Comparison of ENCODE assay signal across 8 mouse cellular contexts in the genomic region with DNA sequence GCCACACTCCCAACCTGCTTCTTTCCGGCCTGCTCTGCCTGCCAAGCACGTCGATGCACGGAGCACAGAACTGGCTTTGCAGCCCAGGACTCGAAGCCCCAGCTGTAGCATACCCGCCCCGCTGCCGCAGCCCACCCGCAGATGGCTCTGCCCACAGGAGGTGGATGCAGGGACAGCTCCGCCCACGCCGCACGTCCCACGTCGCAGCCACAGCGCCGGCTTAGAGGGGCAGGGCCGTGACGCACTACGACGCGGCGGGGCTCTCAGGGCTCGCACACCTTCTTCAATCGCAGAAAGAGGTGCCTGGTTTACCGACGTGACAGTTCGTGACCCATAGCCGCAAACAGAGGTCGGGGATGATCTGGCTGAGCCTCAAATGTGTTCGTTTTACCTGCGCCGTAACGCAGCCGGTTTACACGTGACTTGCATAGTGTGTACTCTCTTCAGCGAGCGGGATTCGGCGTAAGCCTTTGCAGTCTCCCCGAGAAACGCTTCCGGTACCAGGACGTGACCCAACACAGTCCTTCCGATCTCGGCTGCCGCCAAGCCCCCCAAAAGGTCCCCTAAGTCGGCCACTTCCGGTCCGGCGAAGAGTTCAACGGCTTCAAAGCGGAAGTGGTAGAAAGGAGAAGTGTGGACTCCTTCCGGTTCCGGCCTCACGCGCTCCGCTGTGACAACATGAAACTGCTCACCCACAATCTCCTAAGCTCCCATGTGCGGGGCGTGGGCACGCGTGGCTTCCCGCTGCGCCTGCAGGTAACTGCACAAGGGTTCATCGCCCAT. TPM values are rescaled to one million over a fixed set of nuclear protein-coding genes. Genes with fewer than 3 reads are reported as not detected.
DNase-seq lines count a peak whose midpoint lies in the region; ATAC-seq and TF ChIP-seq lines count a peak whose summit lies in the region.

Gene Trmt112, plus strand, starts transcription at position 192 of the 783 bp plus-strand sequence.
Gene Prdx5, minus strand, starts transcription at position 600 of the 783 bp plus-strand sequence.

- 2% methylated on average over 65 of the region's 65 CpGs for WGBS in forebrain, postnatal 0 days
- under 1% methylated on average over 65 of the region's 65 CpGs for WGBS in lung, embryonic 15.5 days

- peak within 1 kb of the TSS; percentile 77 for H3K4me2 ChIP-seq in forebrain, postnatal 0 days (ENCODE audit: low read depth)
- peak within 1 kb of the TSS; percentile 71 for H3K4me2 ChIP-seq in lung, embryonic 15.5 days

- peaks cover 79% of the 10 kb centered on the region for H3K36me3 ChIP-seq in G1E (replicated peaks)
- H3K36me3 ChIP-seq in forebrain, postnatal 0 days (ENCODE audit: insufficient read depth): peaks cover 55% of the 10 kb centered on the region
- peaks cover 42% of the 10 kb centered on the region for H3K36me3 ChIP-seq in lung, embryonic 15.5 days

- H3K9me3 ChIP-seq in G1E (replicated peaks): no peaks in the 10 kb centered on the region
- no peaks in the 10 kb centered on the region for H3K9me3 ChIP-seq in forebrain, postnatal 0 days (ENCODE audit: low read length)
- H3K9me3 ChIP-seq in lung, embryonic 15.5 days: no peaks in the 10 kb centered on the region

- peak; percentile 72 for ATAC-seq in G1E (ENCODE audit: extremely low read depth, insufficient number of reproducible peaks, low FRiP score, poor library complexity, severe bottlenecking)
- peak; percentile 95 for ATAC-seq in forebrain, postnatal 0 days
- peak; percentile 92 for ATAC-seq in lung, embryonic 15.5 days (ENCODE audit: borderline replicate concordance, extremely low read depth, low FRiP score, low TSS enrichment)

- peak within 1 kb of the TSS; percentile 89 for H3K4me3 ChIP-seq in G1E (ENCODE audit: low read depth, low read length)
- peak within 1 kb of the TSS; percentile 60 for H3K4me3 ChIP-seq in forebrain, postnatal 0 days (ENCODE audit: low read depth, low read length)
- peak within 1 kb of the TSS; percentile 56 for H3K4me3 ChIP-seq in lung, embryonic 15.5 days

- peak within 1 kb of the TSS; percentile 63 for H3K9ac ChIP-seq in forebrain, postnatal 0 days
- H3K9ac ChIP-seq in lung, embryonic 15.5 days: peak within 1 kb of the TSS; percentile 60

- peak within 1 kb of the TSS; percentile 96 for H3K27ac ChIP-seq in forebrain, postnatal 0 days (ENCODE audit: low read depth, low read length)
- peak within 1 kb of the TSS; percentile 97 for H3K27ac ChIP-seq in lung, embryonic 15.5 days

- H3K4me1 ChIP-seq in G1E (ENCODE audit: insufficient read depth, low read depth, low read length): peaks cover 66% of the 10 kb centered on the region
- H3K4me1 ChIP-seq in forebrain, postnatal 0 days (ENCODE audit: insufficient read depth): peaks cover 12% of the 10 kb centered on the region
- H3K4me1 ChIP-seq in lung, embryonic 15.5 days: peaks cover 26% of the 10 kb centered on the region

- no peaks in the 10 kb centered on the region for H3K27me3 ChIP-seq in G1E (ENCODE audit: insufficient read depth, low read length)
- no peaks in the 10 kb centered on the region for H3K27me3 ChIP-seq in forebrain, postnatal 0 days (ENCODE audit: insufficient read depth, low read length)
- H3K27me3 ChIP-seq in lung, embryonic 15.5 days: no peaks in the 10 kb centered on the region

- DNase-seq in G1E (ENCODE audit: low spot score): peak; percentile 92
- peak; percentile 89 to 93 for DNase-seq in cerebellum, adult 18-20 months
- DNase-seq in forebrain, postnatal 0 days: peak; percentile 97
- DNase-seq in heart, postnatal 4 days: peak; percentile 90
- peak; percentile 92 to 96 for DNase-seq in layer of hippocampus, adult 8-10 months (ENCODE audit: low spot score in 2 of 2)
- peak; percentile 89 for DNase-seq in ovary, adult 18-20 months (ENCODE audit: low spot score)
- peak; percentile 95 for DNase-seq in thymus, postnatal 0 days (ENCODE audit: low spot score)

- no peak for TF ChIP-seq CTCF in G1E (IDR thresholded peaks at IDR 0.05; ENCODE audit: low read depth, low read length)
- TF ChIP-seq CTCF in forebrain, postnatal 0 days (IDR thresholded peaks at IDR 0.05; ENCODE audit: low read depth): peak; percentile 38; the same call in 1 of the 2 replicates

RNA-seq across cellular contexts. Expression of gene Trmt112, which starts in this region (rescaled TPM):
- total RNA-seq in G1E (2014; fragmentation: Nextera tagmentation) (191 and 244 TPM in 2 replicates), G1E (2017) (286 and 298 TPM in 2 replicates)
- 261 and 287 TPM in 2 replicates for polyA plus RNA-seq in G1E (2012)
- total RNA-seq in forebrain, postnatal 0 days (2014; rRNA removed): 52.3 and 69.6 TPM in 2 replicates
- 102 and 103 TPM in 2 replicates for polyA plus RNA-seq in forebrain, postnatal 0 days (2015; fragmentation: Nextera tagmentation; extraction: Ambion mirVana)
- 10 to 100 TPM; 34.4 to 35.5 TPM for total RNA-seq in heart, postnatal 4 days (2021)
- 10 to 100 TPM; 40.3 to 53.0 (median 45.6) TPM for total RNA-seq in layer of hippocampus, adult 8-10 months (2022)
- 137 and 153 TPM in 2 replicates for polyA plus RNA-seq in lung, embryonic 15.5 days (2015; fragmentation: Nextera tagmentation; extraction: Ambion mirVana)
- 234 and 240 TPM in 2 replicates for polyA plus RNA-seq in thymus, postnatal 0 days (2015; fragmentation: Nextera tagmentation; extraction: Ambion mirVana)

RNA-seq across cellular contexts. Expression of gene Prdx5, which starts in this region (rescaled TPM):
- total RNA-seq in G1E (2014; fragmentation: Nextera tagmentation): 53.7 and 59.2 TPM in 2 replicates
- total RNA-seq in G1E (2017): 210 and 225 TPM in 2 replicates
- polyA plus RNA-seq in G1E (2012): 208 and 211 TPM in 2 replicates
- total RNA-seq in forebrain, postnatal 0 days (2014; rRNA removed): 182 and 199 TPM in 2 replicates
- 424 and 467 TPM in 2 replicates for polyA plus RNA-seq in forebrain, postnatal 0 days (2015; fragmentation: Nextera tagmentation; extraction: Ambion mirVana)
- 100 to 1,000 TPM; 309 to 336 TPM for total RNA-seq in heart, postnatal 4 days (2021)
- 100 to 1,000 TPM; 279 to 406 (median 342) TPM for total RNA-seq in layer of hippocampus, adult 8-10 months (2022)
- 245 and 260 TPM in 2 replicates for polyA plus RNA-seq in lung, embryonic 15.5 days (2015; fragmentation: Nextera tagmentation; extraction: Ambion mirVana)
- 276 and 282 TPM in 2 replicates for polyA plus RNA-seq in thymus, postnatal 0 days (2015; fragmentation: Nextera tagmentation; extraction: Ambion mirVana)

Comparison
In these comparisons a context has a peak if more than half of its experiments do, and no peak if none do; other contexts are left out.
1. Peak in every context shown above with its lines: DNase-seq, ATAC-seq, H3K4me3 ChIP-seq and H3K27ac ChIP-seq.